Mouse (Mus musculus) C2C12 (cell line): ENCODE measurements around the gene Gm28635.
A peak's percentile ranks its signal among the peaks of the same experiment; 100 is the strongest.

ENCODE experiments used
- CEBPB ChIP-seq: IDR thresholded peaks from one replicate; pipeline ENCODE4 v1.6.1; 2011; ENCODE audit warnings: low read depth, mild to moderate bottlenecking, control low read depth, moderate library complexity
- CTCF ChIP-seq: IDR thresholded peaks from one replicate; pipeline ENCODE4 v1.5.1; 2011; ENCODE audit not compliant: control insufficient read depth, insufficient read depth, insufficient read length
- FOSL1 ChIP-seq: IDR thresholded peaks from one replicate; pipeline ENCODE4 v1.8.0; 2011; ENCODE audit warnings: mild to moderate bottlenecking, low read length; ENCODE audit not compliant: poor library complexity, insufficient read depth, severe bottlenecking
- MAX ChIP-seq: IDR thresholded peaks from one replicate; pipeline ENCODE4 v1.6.1; 2011; ENCODE audit warnings: mild to moderate bottlenecking, control low read depth
- MYOD1 ChIP-seq: IDR thresholded peaks from one replicate; pipeline ENCODE4 v1.6.1; 2011; ENCODE audit warnings: low read depth; ENCODE audit not compliant: control insufficient read depth, insufficient read length
- MYOG ChIP-seq: IDR thresholded peaks from one replicate; pipeline ENCODE4 v1.6.1; 2011; ENCODE audit not compliant: control insufficient read depth, insufficient read length; ENCODE audit errors: extremely low read depth
- USF1 ChIP-seq: IDR thresholded peaks from one replicate; pipeline ENCODE4 v1.6.1; 2011; ENCODE audit warnings: low read depth, mild to moderate bottlenecking, control low read depth, moderate library complexity

DNA sequence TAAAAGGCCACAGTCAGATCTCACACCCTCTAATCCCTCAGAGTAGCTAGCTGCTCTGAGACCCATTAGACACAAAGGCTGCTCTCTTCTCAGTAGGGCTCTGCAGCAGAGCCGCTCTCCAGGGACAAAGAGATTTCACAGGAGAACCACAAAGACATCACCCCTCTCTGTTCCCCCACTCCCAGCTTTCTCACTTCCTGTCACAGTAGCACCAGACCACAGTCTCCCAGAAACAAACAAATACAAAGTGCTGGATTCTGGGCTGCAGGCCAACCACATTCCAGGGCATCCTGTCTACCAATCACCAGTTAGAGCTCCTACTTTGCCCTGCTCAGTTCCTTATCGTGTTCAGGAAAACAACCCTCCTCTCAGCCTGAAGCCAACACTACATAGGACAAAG is 42.2 kb downstream of the Gm28635 start:
- TF ChIP-seq USF1 (no peak), CTCF (no peak), FOSL1 (peak; percentile 26), MYOG (no peak), MYOD1 (peak; percentile 7), MAX (peak; percentile 69), CEBPB (no peak)
